Mouse (Mus musculus) liver, embryonic 12.5 days (tissue): ENCODE measurements around the gene Arhgap25. TPM values are rescaled to one million over a fixed set of nuclear protein-coding genes. Genes with fewer than 3 reads are reported as not detected.

Source experiments
- ATAC-seq: fragments of 200-750 bp; cut with Nextera tagmentation; 2 replicates; pipeline ENCODE4 v1.8.0; 2017; ENCODE audit warnings: moderate number of reproducible peaks, mild to moderate bottlenecking, moderate library complexity
- H3K27ac ChIP-seq: fragments of 300-500 bp; sonication (generic); 2 replicates; pipeline ENCODE4 v1.5.1; 2016; ENCODE audit warnings: mild to moderate bottlenecking
- H3K27me3 ChIP-seq: fragments of 300-500 bp; sonication (generic); replicated peaks from 2 replicates; pipeline ENCODE4 v1.6.1; 2016; ENCODE audit warnings: mild to moderate bottlenecking, moderate library complexity
- H3K36me3 ChIP-seq: fragments of 300-500 bp; sonication (generic); 2 replicates; pipeline ENCODE4 v1.6.1; 2016; ENCODE audit warnings: mild to moderate bottlenecking, moderate library complexity
- H3K4me1 ChIP-seq: fragments of 300-500 bp; sonication (generic); 2 replicates; pipeline ENCODE4 v1.6.1; 2016
- H3K4me2 ChIP-seq: fragments of 300-500 bp; sonication (generic); 2 replicates; pipeline ENCODE4 v1.6.1; 2016; ENCODE audit warnings: mild to moderate bottlenecking, moderate library complexity
- H3K4me3 ChIP-seq: fragments of 300-500 bp; sonication (generic); 2 replicates; pipeline ENCODE4 v1.5.1; 2016; ENCODE audit warnings: mild to moderate bottlenecking, moderate library complexity
- H3K9ac ChIP-seq: fragments of 300-500 bp; sonication (generic); 2 replicates; pipeline ENCODE4 v1.6.1; 2016; ENCODE audit warnings: mild to moderate bottlenecking, moderate library complexity
- H3K9me3 ChIP-seq: fragments of 300-500 bp; sonication (generic); replicated peaks from 2 replicates; pipeline ENCODE4 v1.6.1; 2016; ENCODE audit warnings: mild to moderate bottlenecking, moderate library complexity
- WGBS: fragments of 180-500 bp; shearing (Covaris S2); methylation state at CpG from one replicate; pipeline ENCODE4 v1.1.7; 2016; ENCODE audit not compliant: insufficient replicate concordance; 5-methylcytosine and 5-hydroxymethylcytosine counted together
- polyA plus RNA-seq: library from polyadenylated mRNA; unstranded; fragments of >200 nt; fragmentation: Nextera tagmentation; extraction: Ambion mirVana; gene quantifications from 2 replicates; pipeline ENCODE4 v1.2.1, GENCODE M21; 2016

Gene Arhgap25
- polyA plus RNA-seq, 1 experiment from 2014 or later = 5.4 TPM

DNA sequence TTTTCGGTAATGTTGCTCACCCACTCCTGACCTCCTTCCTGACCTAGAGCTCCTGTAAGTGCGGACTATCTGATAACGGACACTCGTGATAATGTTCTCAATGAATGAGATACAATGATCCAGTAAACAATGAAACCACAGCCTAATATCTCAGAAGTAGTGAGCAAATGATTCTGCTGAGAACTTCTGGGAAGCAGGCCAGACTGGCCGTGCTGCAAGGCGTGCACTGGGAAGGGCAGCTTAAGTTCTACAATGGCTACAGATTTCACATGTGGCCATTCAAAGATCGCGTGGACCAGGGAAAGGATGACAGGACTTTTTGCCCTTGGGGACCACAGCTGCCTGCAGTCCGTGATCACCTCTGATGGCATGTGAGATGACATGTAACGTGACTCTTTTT is 64.7 kb downstream of the Arhgap25 start:
- no peaks in the 10 kb centered on the region for H3K27me3 ChIP-seq
- WGBS = 78% methylated on average over 10 of the region's 10 CpGs

DNA sequence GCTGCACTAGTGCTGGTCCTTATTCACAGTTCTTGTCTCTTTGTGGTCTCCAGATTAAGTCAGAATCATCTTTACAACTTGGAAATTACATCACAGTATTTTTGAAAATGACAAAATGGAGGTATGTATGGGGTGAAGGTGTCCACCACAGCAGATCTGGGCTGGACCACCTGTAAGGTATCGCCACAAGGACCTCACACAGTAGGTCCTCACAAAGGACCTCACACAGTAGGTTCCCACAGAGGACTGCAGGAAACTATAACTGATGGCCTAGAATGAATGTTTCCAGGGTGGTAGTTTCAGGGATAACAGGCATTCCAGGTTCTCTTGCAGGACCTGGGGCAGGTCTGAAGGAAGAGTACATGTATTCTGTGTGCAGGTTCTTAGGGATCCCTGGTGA is 65.7 kb downstream of the Arhgap25 start:
- Histone ChIP-seq H3K4me2 (no peak overlapping the region), H3K9me3 (no peaks in the 10 kb centered on the region), H3K9ac (no peak overlapping the region), H3K4me3 (no peak overlapping the region), H3K36me3 (peaks cover 14% of the 10 kb centered on the region), H3K27ac (no peak overlapping the region), H3K4me1 (0 out of 2 replicates have a peak, but pooled peaks cover 7% of the 10 kb centered on the region), H3K27me3 (no peaks in the 10 kb centered on the region)
- ATAC-seq = no peak
- 70% methylated on average over 1 of the region's 1 CpGs for WGBS

More for the DNA sequence above, 64.7 kb downstream of the Arhgap25 start:
- peaks cover 9% of the 10 kb centered on the region for H3K36me3 ChIP-seq
- no peaks in the 10 kb centered on the region for H3K9me3 ChIP-seq
- H3K4me3 ChIP-seq = no peak overlapping the region
- ATAC-seq = no peak
- H3K9ac ChIP-seq = no peak overlapping the region
- no peak overlapping the region for H3K27ac ChIP-seq
- 0 out of 2 replicates have a peak, but pooled peaks cover 7% of the 10 kb centered on the region for H3K4me1 ChIP-seq
- H3K4me2 ChIP-seq = no peak overlapping the region

DNA sequence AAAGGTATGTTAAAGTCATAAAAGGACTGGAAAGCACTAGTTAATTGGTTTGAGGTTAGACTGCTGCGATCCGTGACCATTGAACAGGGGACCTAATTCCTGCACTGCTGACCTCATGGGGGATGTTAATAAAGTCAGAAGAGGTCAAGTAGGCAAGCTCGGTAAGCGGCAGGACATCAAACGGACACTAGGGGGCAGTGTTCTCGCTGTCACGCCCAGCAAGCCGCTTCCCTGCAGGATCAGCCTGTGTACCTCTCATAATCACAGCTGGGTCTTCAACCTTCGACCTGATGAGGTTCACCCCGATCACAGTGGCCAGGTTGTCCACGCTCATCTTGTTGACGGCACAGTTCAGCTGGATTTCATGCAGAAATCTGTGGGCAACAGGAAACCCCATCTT is 66.8 kb downstream of the Arhgap25 start:
- Histone ChIP-seq H3K4me1 (0 out of 2 replicates have a peak, but pooled peaks cover 7% of the 10 kb centered on the region), H3K4me2 (no peak overlapping the region), H3K9me3 (no peaks in the 10 kb centered on the region), H3K9ac (no peak overlapping the region), H3K27me3 (no peaks in the 10 kb centered on the region), H3K4me3 (no peak overlapping the region), H3K36me3 (peaks cover 14% of the 10 kb centered on the region), H3K27ac (no peak overlapping the region)
- 28% methylated on average over 12 of the region's 12 CpGs for WGBS
- no peak for ATAC-seq

DNA sequence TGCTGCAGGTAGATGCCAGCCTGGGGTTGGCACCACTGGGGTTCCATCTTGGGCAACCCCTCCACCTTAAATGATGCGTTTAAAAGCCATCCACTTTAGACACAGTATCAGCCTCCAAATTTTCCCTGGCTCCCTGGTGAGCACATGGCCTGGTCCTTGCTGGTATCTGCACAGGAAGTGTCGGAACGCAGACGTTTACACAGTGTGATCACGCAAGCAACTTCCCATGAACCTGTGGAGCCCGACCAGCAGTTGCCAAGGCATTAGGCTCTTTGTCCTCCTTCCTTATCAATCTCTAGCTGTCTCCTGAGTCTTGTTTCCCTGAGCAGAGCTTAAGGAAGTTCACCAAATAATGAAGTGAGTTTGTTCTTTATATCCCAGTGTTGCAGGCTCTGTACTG is 77.6 kb downstream of the Arhgap25 start:
- H3K4me1 ChIP-seq = no peaks in the 10 kb centered on the region
- H3K4me3 ChIP-seq = no peak overlapping the region
- H3K36me3 ChIP-seq = no peaks in the 10 kb centered on the region
- H3K27me3 ChIP-seq = no peaks in the 10 kb centered on the region
- H3K4me2 ChIP-seq = no peak overlapping the region
- no peak overlapping the region for H3K27ac ChIP-seq
- no peaks in the 10 kb centered on the region for H3K9me3 ChIP-seq
- H3K9ac ChIP-seq = no peak overlapping the region
- ATAC-seq = no peak
- 46% methylated on average over 6 of the region's 6 CpGs for WGBS

DNA sequence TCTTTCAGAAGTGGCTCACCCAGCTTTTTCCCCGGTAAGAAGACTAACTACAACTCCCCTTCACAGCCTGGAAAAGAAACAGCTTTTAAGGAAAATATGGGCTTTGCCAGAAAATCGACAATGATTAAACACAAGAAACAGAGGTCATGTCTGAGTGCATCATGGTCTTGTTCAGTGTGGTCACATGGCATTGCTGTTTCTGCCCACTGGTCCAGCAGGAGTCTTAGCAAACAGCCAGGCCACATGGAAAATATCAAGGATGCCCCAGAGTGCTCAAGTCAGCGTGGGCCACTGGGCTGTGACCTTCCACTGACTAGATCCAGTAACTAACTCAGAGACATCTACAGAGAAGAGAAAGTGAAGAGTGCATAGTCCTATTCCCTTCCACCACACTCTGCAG is 81.3 kb downstream of the Arhgap25 start:
- H3K27me3 ChIP-seq = no peaks in the 10 kb centered on the region; the same call in 1 of the 2 replicates
- no peak overlapping the region for H3K4me3 ChIP-seq
- H3K4me1 ChIP-seq = no peaks in the 10 kb centered on the region
- no peak overlapping the region for H3K4me2 ChIP-seq
- H3K27ac ChIP-seq = no peak overlapping the region
- no peak for ATAC-seq
- H3K9me3 ChIP-seq = no peaks in the 10 kb centered on the region
- no peaks in the 10 kb centered on the region for H3K36me3 ChIP-seq
- 61% methylated on average over 3 of the region's 3 CpGs for WGBS
- H3K9ac ChIP-seq = no peak overlapping the region

DNA sequence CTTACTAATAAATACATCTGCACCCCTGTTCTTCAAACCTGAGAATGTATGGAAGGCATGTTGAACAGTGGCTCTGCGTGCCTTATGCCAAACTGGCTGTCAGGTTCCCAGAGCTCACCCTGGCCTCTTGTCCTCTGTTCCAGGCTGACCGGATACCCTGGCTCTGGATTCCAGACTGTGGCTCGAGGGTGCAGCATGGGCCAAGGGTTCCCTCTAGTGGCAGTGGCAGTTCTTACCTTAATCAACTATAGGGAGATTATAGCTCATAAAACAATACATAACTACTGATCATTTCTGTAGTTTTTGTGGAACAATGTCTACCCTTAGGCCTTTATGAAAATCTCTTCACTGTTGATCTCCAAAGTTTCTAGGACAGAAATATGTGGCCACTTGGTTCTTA is 82.0 kb downstream of the Arhgap25 start:
- Histone ChIP-seq H3K27me3 (no peaks in the 10 kb centered on the region; the same call in 1 of the 2 replicates), H3K4me1 (no peaks in the 10 kb centered on the region), H3K4me2 (no peak overlapping the region), H3K27ac (no peak overlapping the region), H3K9ac (no peak overlapping the region), H3K4me3 (no peak overlapping the region), H3K9me3 (no peaks in the 10 kb centered on the region), H3K36me3 (no peaks in the 10 kb centered on the region)
- 35% methylated on average over 3 of the region's 3 CpGs for WGBS
- no peak for ATAC-seq

DNA sequence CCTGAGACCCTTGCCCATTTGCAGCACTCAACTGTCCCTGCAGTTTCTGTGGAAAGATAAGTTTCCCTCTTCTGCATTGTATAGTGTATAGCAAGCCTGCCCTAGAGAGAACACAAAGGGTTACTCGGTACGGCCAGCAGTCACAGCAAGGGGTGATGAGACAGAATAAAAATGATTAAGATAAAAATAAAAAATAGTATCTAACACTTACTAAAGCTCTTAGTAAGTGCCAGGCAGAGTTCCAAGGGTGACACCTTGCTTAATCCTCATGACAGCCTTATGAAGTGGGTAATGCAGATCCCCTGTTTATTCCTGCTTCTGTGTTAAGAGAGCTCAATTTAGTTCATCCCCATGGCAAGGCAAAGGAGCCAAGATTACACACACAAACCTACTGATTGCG is 83.5 kb downstream of the Arhgap25 start:
- Histone ChIP-seq H3K9me3 (no peaks in the 10 kb centered on the region), H3K4me3 (no peak overlapping the region), H3K4me2 (no peak overlapping the region), H3K4me1 (no peaks in the 10 kb centered on the region), H3K9ac (no peak overlapping the region), H3K36me3 (no peaks in the 10 kb centered on the region), H3K27me3 (no peaks in the 10 kb centered on the region; the same call in 1 of the 2 replicates), H3K27ac (no peak overlapping the region)
- no peak for ATAC-seq
- WGBS = 67% methylated on average over 3 of the region's 3 CpGs

DNA sequence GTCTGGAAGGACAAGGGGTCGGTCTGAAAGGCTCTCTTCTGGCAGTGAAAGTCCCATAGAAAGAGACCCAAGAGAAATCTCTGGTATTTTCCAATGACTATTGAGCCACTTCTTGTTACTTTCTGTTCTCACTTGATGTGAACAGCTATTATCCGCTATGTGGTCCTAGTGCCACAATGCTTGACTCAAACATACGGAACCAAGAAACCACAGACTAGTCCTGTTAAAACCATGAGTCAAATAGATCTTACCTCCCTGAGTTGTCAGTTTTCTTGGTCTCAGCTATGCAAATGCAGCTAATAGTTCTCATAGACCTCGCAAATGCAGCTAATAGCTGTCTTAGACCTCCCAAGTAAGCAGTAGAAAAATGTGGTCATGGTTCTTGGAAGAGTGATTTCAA is 85.8 kb downstream of the Arhgap25 start:
- no peaks in the 10 kb centered on the region for H3K36me3 ChIP-seq
- no peaks in the 10 kb centered on the region for H3K4me1 ChIP-seq
- 61% methylated on average over 4 of the region's 4 CpGs for WGBS
- H3K4me2 ChIP-seq = no peak overlapping the region
- no peaks in the 10 kb centered on the region; the same call in 1 of the 2 replicates for H3K27me3 ChIP-seq
- H3K27ac ChIP-seq = no peak overlapping the region
- no peak overlapping the region for H3K4me3 ChIP-seq
- no peak overlapping the region for H3K9ac ChIP-seq
- ATAC-seq = no peak
- H3K9me3 ChIP-seq = no peaks in the 10 kb centered on the region

DNA sequence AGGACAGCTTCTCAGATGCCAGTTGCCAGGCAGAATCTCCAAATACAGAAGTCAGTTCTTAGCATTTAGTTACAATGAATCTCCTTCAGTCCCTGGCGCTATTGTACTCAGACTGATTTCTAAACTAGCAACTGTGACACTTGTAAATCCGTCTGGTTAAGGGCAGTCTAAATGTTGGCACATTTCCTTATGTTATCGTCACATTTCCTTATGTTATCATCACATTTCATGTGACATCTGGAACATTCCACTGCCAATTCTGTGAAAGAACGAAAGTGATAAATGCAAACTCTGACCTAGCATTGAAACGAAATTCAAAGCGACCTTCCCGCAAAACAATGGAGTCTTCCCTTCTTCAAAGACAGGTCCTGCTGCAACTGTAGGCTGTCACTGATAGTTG is 87.8 kb downstream of the Arhgap25 start:
- H3K9me3 ChIP-seq = no peaks in the 10 kb centered on the region
- no peak overlapping the region for H3K4me3 ChIP-seq
- no peaks in the 10 kb centered on the region; the same call in 1 of the 2 replicates for H3K27me3 ChIP-seq
- H3K27ac ChIP-seq = no peak overlapping the region
- no peak overlapping the region for H3K4me2 ChIP-seq
- WGBS = 58% methylated on average over 7 of the region's 7 CpGs
- no peak overlapping the region for H3K9ac ChIP-seq
- no peaks in the 10 kb centered on the region for H3K4me1 ChIP-seq
- ATAC-seq = no peak
- no peaks in the 10 kb centered on the region for H3K36me3 ChIP-seq

DNA sequence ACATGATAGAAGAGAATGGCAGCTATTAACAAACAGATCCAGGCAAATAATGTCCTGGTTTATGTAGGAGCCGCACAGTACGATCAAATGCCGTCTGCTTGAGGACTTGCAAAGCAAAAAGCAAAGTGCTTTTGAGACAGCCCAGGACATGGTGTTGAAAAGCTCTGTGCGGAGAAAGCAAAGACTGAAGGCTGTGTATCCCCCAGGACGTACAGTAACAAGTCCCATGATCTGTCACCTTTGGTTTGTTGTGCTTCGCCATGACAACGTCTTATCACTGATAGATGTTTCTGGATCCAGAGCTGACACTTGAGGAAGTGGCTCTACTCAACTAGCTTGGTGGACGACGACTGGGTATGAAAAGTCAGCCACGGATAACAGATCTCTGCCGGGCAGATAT is 89.8 kb downstream of the Arhgap25 start:
- no peak for ATAC-seq
- H3K27me3 ChIP-seq = no peaks in the 10 kb centered on the region
- 57% methylated on average over 11 of the region's 11 CpGs for WGBS
- no peak overlapping the region for H3K4me2 ChIP-seq
- no peaks in the 10 kb centered on the region for H3K36me3 ChIP-seq
- no peak overlapping the region for H3K27ac ChIP-seq
- H3K9me3 ChIP-seq = no peaks in the 10 kb centered on the region
- H3K9ac ChIP-seq = no peak overlapping the region
- H3K4me1 ChIP-seq = no peaks in the 10 kb centered on the region
- no peak overlapping the region for H3K4me3 ChIP-seq

DNA sequence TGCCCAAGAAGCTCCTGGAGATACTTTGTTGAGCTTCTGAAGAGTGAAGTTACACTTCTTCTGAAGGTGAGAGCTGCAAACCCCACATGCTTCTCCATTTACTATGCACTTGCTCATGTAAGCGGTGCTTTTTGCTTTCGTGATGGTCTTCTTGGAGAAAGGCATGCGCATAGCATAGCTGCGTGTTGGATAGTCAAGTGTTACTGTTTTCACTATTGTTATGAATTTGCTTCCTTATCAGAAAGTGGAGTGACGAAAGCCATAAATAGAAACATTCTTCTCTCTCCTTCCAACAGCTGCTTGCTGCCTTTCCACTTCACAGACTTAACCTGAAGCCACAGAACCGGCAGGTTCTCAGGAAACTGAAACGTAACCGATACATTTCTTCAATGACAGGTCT is 96.3 kb downstream of the Arhgap25 start:
- no peak overlapping the region for H3K9ac ChIP-seq
- no peak overlapping the region for H3K27ac ChIP-seq
- no peaks in the 10 kb centered on the region for H3K4me1 ChIP-seq
- 72% methylated on average over 8 of the region's 8 CpGs for WGBS
- no peaks in the 10 kb centered on the region for H3K27me3 ChIP-seq
- H3K9me3 ChIP-seq = no peaks in the 10 kb centered on the region
- no peak for ATAC-seq
- H3K4me2 ChIP-seq = no peak overlapping the region
- H3K4me3 ChIP-seq = no peak overlapping the region
- H3K36me3 ChIP-seq = no peaks in the 10 kb centered on the region

DNA sequence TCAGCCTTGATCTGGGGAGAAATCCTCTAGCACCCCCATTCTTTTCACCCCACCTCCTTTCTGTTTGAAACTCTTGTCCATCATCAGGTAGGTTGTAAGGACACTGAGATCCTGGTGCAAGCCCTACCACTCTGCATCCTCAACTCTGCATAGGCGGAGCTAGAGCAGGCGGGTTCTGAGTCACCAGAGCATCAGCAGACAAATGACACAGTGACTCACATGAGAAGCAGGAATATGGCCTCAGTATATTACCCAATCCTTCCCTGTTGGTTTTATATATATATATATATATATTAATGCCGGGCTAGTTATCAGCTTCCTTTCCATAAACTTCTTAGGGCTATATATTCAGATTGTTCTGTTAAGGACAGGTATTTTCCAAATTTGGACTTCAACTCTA is 97.3 kb downstream of the Arhgap25 start:
- Histone ChIP-seq H3K4me3 (no peak overlapping the region), H3K4me2 (no peak overlapping the region), H3K27me3 (no peaks in the 10 kb centered on the region), H3K9me3 (no peaks in the 10 kb centered on the region), H3K27ac (no peak overlapping the region), H3K36me3 (no peaks in the 10 kb centered on the region), H3K9ac (no peak overlapping the region), H3K4me1 (no peaks in the 10 kb centered on the region)
- 81% methylated on average over 2 of the region's 3 CpGs for whole genome bisulfite sequencing
- no peak for ATAC-seq

DNA sequence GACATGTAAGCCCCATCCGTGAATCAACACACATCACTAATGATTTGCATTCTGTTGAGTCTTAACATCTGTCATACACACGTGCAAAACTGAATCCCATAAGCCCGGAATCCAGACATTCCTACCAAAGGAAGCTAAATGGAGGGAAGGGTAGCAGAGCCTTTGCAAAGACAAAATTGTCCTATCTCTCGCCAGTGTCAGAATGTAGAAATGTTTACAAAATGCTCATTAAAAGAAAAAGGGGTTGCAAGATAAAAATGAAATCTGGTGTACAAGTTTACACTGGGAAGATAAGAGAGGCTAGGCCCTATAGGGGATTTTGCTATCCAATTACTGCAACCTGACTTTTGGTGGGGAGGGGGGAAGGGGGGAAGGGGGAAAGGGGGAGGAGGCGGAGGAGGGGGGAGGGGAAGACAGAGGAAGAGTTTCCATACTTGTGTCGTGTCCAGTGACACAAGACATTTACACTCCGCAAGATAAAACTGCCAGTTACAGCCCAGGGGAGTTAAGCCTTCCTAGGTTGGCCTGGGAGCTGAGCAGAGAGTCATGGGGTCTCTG is 104.5 kb downstream of the Arhgap25 start, which contains the start of gene Bmp10:
Bmp10 (plus strand) TSS at position 508 of the 558 bp plus-strand sequence.
- H3K4me3 ChIP-seq = peak within 1 kb of the TSS; percentile 27
- no peaks in the 10 kb centered on the region for H3K9me3 ChIP-seq
- H3K27ac ChIP-seq = no peak within 1 kb of the TSS; the same call in 1 of the 2 replicates
- H3K9ac ChIP-seq = no peak within 1 kb of the TSS
- H3K27me3 ChIP-seq = no peaks in the 10 kb centered on the region
- ATAC-seq = no peak
- no peak within 1 kb of the TSS for H3K4me2 ChIP-seq
- no peaks in the 10 kb centered on the region for H3K36me3 ChIP-seq
- H3K4me1 ChIP-seq = peaks cover 6% of the 10 kb centered on the region
- WGBS = 63% methylated on average over 7 of the region's 7 CpGs
